Mouse (Mus musculus): Measurements from ENCODE around the gene Il22ra1.

DNA sequence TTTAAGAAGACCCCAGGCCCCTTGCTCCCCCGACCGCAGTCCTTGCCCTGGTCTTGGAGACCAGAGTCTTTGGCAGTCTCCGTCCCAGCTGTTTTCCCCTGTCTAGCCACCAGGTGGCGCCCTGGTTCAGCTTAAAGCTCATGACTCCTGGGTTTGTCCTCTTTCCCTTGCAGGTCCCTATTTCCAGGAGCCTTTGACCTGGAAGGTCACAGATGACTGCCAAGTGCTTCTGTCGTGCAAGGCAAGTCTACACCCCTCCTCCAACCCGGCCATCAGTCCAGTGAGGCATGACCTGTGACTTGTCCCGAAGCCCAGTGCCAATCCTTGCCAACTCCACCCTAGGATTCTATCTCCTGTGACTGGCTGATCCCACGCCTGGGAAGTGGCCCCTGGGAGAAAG lies 73.6 kb downstream of the Il22ra1 start:
- peak; percentile 97; the same call in 1 of the 2 replicates for TF ChIP-seq CTCF (IDR thresholded peaks at IDR 0.05; ENCODE audit: extremely low read depth, insufficient read length, insufficient replicate concordance, low read depth, low read length)
- TF ChIP-seq POLR2A (IDR thresholded peaks at IDR 0.05; ENCODE audit: low read depth, low read length): no peak
